Mouse (Mus musculus) hindbrain, embryonic 12.5 days (tissue): ENCODE data around the gene Cfap61. TPM values are rescaled to one million over a fixed set of nuclear protein-coding genes. Genes with fewer than 3 reads are reported as not detected.

Experiments
- ATAC-seq: fragments of 200-750 bp; cut with Nextera tagmentation; 2 replicates; pipeline ENCODE4 v1.8.0; 2017; ENCODE audit warnings: moderate TSS enrichment; ENCODE audit not compliant: low FRiP score
- H3K27ac ChIP-seq: fragments of 300-500 bp; sonication (generic); 2 replicates; pipeline ENCODE4 v1.5.1; 2016; ENCODE audit warnings: mild to moderate bottlenecking
- H3K27me3 ChIP-seq: fragments of 300-500 bp; sonication (generic); 2 replicates; pipeline ENCODE4 v1.6.1; 2016; ENCODE audit warnings: mild to moderate bottlenecking
- H3K36me3 ChIP-seq: fragments of 300-500 bp; sonication (generic); 2 replicates; pipeline ENCODE4 v1.6.1; 2016; ENCODE audit warnings: mild to moderate bottlenecking
- H3K4me1 ChIP-seq: fragments of 300-500 bp; sonication (generic); 2 replicates; pipeline ENCODE4 v1.6.1; 2016
- H3K4me2 ChIP-seq: fragments of 300-500 bp; sonication (generic); replicated peaks from 2 replicates; pipeline ENCODE4 v1.6.1; 2016; ENCODE audit warnings: mild to moderate bottlenecking
- H3K4me3 ChIP-seq: fragments of 300-500 bp; sonication (generic); 2 replicates; pipeline ENCODE4 v1.5.1; 2016; ENCODE audit warnings: mild to moderate bottlenecking
- H3K9ac ChIP-seq: fragments of 300-500 bp; sonication (generic); 2 replicates; pipeline ENCODE4 v1.6.1; 2016; ENCODE audit warnings: mild to moderate bottlenecking, moderate library complexity
- H3K9me3 ChIP-seq: fragments of 300-500 bp; sonication (generic); replicated peaks from 2 replicates; pipeline ENCODE4 v1.6.1; 2016; ENCODE audit warnings: mild to moderate bottlenecking
- WGBS: fragments of 180-500 bp; shearing (Covaris S2); methylation state at CpG from one replicate; pipeline ENCODE4 v1.1.7; 2016; 5-methylcytosine and 5-hydroxymethylcytosine counted together
- polyA plus RNA-seq: library from polyadenylated mRNA; unstranded; fragments of >200 nt; fragmentation: Nextera tagmentation; extraction: Ambion mirVana; gene quantifications from 2 replicates; pipeline ENCODE4 v1.2.1, GENCODE M21; 2016

Cfap61 gene
- polyA plus RNA-seq, 1 experiment from 2014 or later = 3.6 TPM

DNA sequence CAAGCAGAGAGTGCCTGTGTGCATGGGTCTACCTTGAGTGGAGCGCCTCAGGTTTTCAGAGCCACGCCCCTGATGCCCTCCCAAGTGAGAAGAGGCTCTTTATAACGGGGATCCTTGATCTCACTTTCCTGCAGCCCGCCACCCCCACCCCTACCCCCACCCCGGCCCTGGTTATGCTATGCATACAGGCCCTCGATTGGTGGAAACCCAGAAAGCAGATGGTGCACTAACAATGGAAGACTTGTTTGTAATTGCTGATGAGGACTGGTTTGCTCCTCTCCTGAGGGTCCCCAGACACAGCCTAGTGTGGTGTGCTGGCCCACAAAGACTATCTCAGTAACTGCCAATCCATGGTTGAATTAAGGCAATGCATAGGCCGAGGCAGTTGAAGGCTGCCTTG is 314.4 kb downstream of the Cfap61 start:
- 55% methylated on average over 7 of the region's 7 CpGs for WGBS
- Histone ChIP-seq H3K27ac (0 out of 2 replicates have a peak overlapping the region, but pooled peaks have one; percentile 19), H3K4me1 (peaks cover 21% of the 10 kb centered on the region), H3K9me3 (no peaks in the 10 kb centered on the region), H3K9ac (no peak overlapping the region), H3K36me3 (0 out of 2 replicates have a peak, but pooled peaks cover 4% of the 10 kb centered on the region), H3K4me3 (no peak overlapping the region), H3K4me2 (no peak overlapping the region), H3K27me3 (no peaks in the 10 kb centered on the region)
- ATAC-seq = peak; percentile 81

- ATAC-seq = no peak
- H3K4me3 ChIP-seq = no peak overlapping the region
Measured at GRCm38 (mm10) chr2:146250236-146250904, 315.8 kb downstream of the Cfap61 start.

DNA sequence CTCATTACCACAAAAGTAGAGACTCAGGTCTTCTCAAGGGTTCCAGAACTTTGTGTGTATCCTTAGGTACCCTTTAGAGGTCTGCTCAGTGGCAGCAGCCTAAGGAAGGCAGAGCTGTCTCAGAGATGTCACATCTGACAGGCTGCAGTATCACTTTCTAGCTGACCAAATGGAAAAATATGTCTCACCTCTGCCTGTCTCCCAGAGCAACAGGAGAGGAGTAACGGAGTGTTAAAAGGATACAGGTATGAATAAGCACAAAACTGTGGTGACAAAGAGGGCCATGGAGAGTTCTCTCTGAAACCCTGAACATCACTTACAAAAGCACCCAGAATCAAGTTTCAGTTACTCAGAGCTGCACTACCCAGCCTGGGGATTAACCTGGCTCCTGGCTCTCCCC is 319.8 kb downstream of the Cfap61 start:
- no peak overlapping the region for H3K27ac ChIP-seq
- no peaks in the 10 kb centered on the region for H3K36me3 ChIP-seq
- H3K4me2 ChIP-seq = no peak overlapping the region
- H3K9me3 ChIP-seq = no peaks in the 10 kb centered on the region
- no peak overlapping the region for H3K9ac ChIP-seq
- 83% methylated on average over 1 of the region's 1 CpGs for WGBS
- no peaks in the 10 kb centered on the region for H3K27me3 ChIP-seq
- H3K4me3 ChIP-seq = no peak overlapping the region
- ATAC-seq = no peak
- peaks cover 28% of the 10 kb centered on the region for H3K4me1 ChIP-seq

More at GRCm38 (mm10) chr2:146250236-146250904, 315.8 kb downstream of the Cfap61 start:
- no peak overlapping the region for H3K9ac ChIP-seq
- H3K4me1 ChIP-seq = peaks cover 19% of the 10 kb centered on the region
- no peak overlapping the region for H3K4me2 ChIP-seq
- H3K9me3 ChIP-seq = no peaks in the 10 kb centered on the region
- no peaks in the 10 kb centered on the region for H3K36me3 ChIP-seq
- no peaks in the 10 kb centered on the region for H3K27me3 ChIP-seq
- no peak overlapping the region for H3K27ac ChIP-seq
- 60% methylated on average over 6 of the region's 6 CpGs for WGBS

DNA sequence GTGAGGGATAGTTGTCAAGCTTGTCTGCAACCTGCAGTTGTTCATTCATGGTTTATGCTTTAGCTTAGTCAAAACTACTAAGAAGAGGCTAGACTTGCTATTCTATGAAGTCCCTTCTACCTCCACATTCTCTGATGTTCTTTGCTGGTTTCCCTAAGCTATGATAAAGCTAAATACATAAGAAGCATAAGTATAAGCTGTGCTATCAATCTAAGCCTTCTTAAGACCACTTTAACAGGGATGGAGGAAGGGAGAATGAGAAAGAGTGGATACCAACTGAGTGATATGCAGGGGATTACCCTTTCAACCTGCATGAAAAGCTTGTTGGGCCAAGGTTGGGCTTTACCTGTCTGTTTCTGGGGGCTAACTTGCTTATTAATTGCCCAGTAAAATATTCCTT is 321.1 kb downstream of the Cfap61 start:
- no peaks in the 10 kb centered on the region for H3K36me3 ChIP-seq
- H3K4me1 ChIP-seq = peaks cover 34% of the 10 kb centered on the region
- H3K9ac ChIP-seq = no peak overlapping the region
- ATAC-seq = no peak
- no peak overlapping the region for H3K4me3 ChIP-seq
- no peak overlapping the region for H3K27ac ChIP-seq
- H3K4me2 ChIP-seq = no peak overlapping the region
- no peaks in the 10 kb centered on the region for H3K27me3 ChIP-seq
- H3K9me3 ChIP-seq = no peaks in the 10 kb centered on the region

DNA sequence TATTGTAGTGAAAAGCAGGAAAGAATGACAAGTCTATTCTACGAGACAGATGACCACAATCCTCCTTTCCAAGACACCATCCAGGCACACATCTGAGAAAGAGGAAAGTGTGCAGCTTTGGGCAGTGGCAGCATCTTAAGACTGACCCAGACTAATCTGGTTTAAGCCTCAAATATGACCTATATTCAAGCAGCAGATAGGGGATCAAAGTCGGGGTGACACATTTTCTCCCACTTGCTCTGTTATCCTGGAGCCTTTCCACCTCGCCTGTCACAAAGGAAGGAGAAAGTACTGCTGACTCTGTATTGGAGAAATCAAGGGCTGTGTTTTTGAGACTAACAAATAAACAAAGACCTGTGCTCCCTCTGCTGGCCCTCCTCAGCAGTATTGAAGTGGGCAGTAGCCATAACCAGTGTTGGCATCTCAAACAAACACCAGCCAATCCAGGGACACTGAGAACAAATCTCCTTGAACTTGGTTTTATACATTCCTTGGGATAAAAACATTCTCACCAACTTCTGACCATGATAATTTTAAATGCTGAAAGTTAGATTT is 321.8 kb downstream of the Cfap61 start:
- peaks cover 40% of the 10 kb centered on the region for H3K4me1 ChIP-seq
- WGBS = 67% methylated on average over 3 of the region's 3 CpGs
- no peaks in the 10 kb centered on the region for H3K27me3 ChIP-seq
- H3K9me3 ChIP-seq = no peaks in the 10 kb centered on the region
- H3K36me3 ChIP-seq = no peaks in the 10 kb centered on the region
- peak overlapping the region; percentile 31; the same call in 1 of the 2 replicates for H3K27ac ChIP-seq
- H3K9ac ChIP-seq = no peak overlapping the region
- H3K4me3 ChIP-seq = no peak overlapping the region
- H3K4me2 ChIP-seq = no peak overlapping the region
- ATAC-seq = peak; percentile 46; the same call in 1 of the 2 replicates

- WGBS = 45% methylated on average over 3 of the region's 3 CpGs
- Histone ChIP-seq H3K27ac (peak overlapping the region; percentile 31; the same call in 1 of the 2 replicates), H3K9me3 (no peaks in the 10 kb centered on the region), H3K27me3 (no peaks in the 10 kb centered on the region), H3K4me2 (no peak overlapping the region), H3K4me3 (no peak overlapping the region), H3K36me3 (no peaks in the 10 kb centered on the region), H3K9ac (no peak overlapping the region), H3K4me1 (peaks cover 46% of the 10 kb centered on the region)
- peak; percentile 27; the same call in 1 of the 2 replicates for ATAC-seq
Measured at GRCm38 (mm10) chr2:146257037-146257436, 322.5 kb downstream of the Cfap61 start.

- peak; percentile 55 for ATAC-seq
- Histone ChIP-seq H3K36me3 (no peaks in the 10 kb centered on the region), H3K4me1 (peaks cover 52% of the 10 kb centered on the region), H3K9me3 (no peaks in the 10 kb centered on the region), H3K27ac (peak overlapping the region; percentile 71), H3K27me3 (no peaks in the 10 kb centered on the region), H3K4me2 (no peak overlapping the region), H3K4me3 (no peak overlapping the region), H3K9ac (no peak overlapping the region)
- WGBS = 79% methylated on average over 3 of the region's 3 CpGs
Measured at GRCm38 (mm10) chr2:146257609-146258008, 323.0 kb downstream of the Cfap61 start.

- peak; percentile 45 for ATAC-seq
- peaks cover 58% of the 10 kb centered on the region for H3K4me1 ChIP-seq
- no peak overlapping the region for H3K4me3 ChIP-seq
- H3K4me2 ChIP-seq = 0 out of 2 replicates have a peak overlapping the region, but pooled peaks have one; percentile 3
- H3K27me3 ChIP-seq = 0 out of 2 replicates have a peak, but pooled peaks cover 1% of the 10 kb centered on the region
- H3K9me3 ChIP-seq = no peaks in the 10 kb centered on the region
- WGBS = 21% methylated on average over 10 of the region's 10 CpGs
- H3K27ac ChIP-seq = peak overlapping the region; percentile 52
- no peak overlapping the region for H3K9ac ChIP-seq
- no peaks in the 10 kb centered on the region for H3K36me3 ChIP-seq
Measured at GRCm38 (mm10) chr2:146258736-146259469, 324.3 kb downstream of the Cfap61 start.

DNA sequence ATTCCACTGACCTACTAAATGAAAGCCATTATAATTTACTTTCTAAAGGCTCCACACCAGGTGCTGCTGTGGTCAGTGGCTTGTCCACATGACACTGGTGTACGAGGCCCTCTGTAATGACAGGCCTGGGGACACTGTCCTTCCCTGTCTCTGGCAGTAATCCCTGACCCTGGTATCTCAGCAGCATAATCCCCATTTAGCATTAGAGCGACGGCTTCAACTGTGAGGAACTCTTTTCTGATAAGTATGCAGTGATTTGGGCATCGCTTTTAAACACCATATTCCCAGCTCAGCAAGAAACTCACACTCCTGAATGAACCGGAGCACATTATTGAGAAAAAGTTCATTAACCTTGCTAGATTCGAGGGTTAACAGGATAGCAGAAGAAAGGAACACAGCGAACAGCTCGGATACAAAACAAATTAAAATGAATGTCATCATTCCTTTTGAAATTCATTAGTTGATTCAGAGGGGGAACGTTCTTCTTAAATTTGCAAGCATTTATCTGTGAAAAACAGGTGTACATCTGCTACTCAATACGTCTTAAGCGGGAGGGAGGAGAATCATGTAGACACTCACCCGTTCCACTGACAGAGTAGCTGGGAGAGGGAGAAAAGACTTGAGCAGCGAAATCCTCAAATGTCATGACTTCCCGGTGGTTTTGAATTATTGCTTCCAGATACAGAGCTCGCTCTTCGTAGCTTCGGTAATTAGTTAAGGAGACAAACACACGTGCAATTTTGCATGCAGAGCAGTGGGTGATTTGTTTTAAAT is 325.4 kb downstream of the Cfap61 start:
- 37% methylated on average over 18 of the region's 18 CpGs for WGBS
- Histone ChIP-seq H3K27ac (peak overlapping the region; percentile 52; the same call in 1 of the 2 replicates), H3K4me2 (no peak overlapping the region), H3K9ac (0 out of 2 replicates have a peak overlapping the region, but pooled peaks have one; percentile 1), H3K27me3 (0 out of 2 replicates have a peak, but pooled peaks cover 6% of the 10 kb centered on the region), H3K4me1 (peaks cover 58% of the 10 kb centered on the region), H3K36me3 (no peaks in the 10 kb centered on the region), H3K4me3 (no peak overlapping the region), H3K9me3 (no peaks in the 10 kb centered on the region)
- no peak for ATAC-seq

DNA sequence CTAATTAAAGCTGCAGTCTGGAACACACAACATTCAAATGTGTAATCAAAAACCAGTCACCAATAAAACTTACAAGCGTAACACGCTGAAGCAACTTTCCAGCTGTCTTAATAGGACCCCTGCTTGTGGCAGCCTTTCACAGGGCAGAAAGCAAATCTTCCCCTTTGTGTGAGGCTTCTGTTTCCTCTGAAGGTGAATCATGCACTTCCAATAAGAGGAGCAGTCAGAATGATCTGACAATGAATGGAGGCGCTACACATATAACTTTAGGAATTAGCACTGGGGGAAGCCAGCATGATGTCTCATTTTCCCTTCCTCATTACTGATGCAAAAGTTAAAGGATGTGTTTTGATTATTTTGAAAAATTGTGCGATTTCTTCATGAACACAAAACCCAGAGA is 326.6 kb downstream of the Cfap61 start:
- no peaks in the 10 kb centered on the region for H3K9me3 ChIP-seq
- no peak overlapping the region for H3K4me2 ChIP-seq
- H3K27me3 ChIP-seq = 0 out of 2 replicates have a peak, but pooled peaks cover 6% of the 10 kb centered on the region
- no peak overlapping the region for H3K9ac ChIP-seq
- no peak for ATAC-seq
- no peak overlapping the region for H3K27ac ChIP-seq
- 63% methylated on average over 4 of the region's 4 CpGs for WGBS
- H3K4me3 ChIP-seq = no peak overlapping the region
- peaks cover 56% of the 10 kb centered on the region for H3K4me1 ChIP-seq
- H3K36me3 ChIP-seq = no peaks in the 10 kb centered on the region

DNA sequence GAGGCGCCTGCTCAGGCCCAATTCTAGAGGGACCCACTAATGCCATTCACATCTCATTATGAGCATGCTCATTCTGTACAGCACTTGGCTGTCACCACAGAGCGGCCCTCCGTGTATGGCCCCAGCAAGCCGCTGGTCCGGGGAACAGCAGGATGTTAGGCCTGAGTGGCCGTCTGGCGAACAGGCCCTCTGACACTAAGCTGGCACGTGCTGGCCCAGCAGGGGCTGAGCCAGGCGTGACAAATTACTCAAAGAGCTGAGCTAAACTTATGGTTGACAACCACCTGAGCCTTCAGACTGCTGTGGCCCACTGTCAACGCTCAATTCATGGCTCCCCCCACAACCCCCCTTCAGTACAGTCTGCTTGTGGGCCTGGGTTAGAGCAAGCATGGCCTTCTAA is 327.6 kb downstream of the Cfap61 start:
- no peaks in the 10 kb centered on the region for H3K36me3 ChIP-seq
- H3K9me3 ChIP-seq = no peaks in the 10 kb centered on the region
- ATAC-seq = peak; percentile 85
- no peak overlapping the region for H3K9ac ChIP-seq
- no peak overlapping the region for H3K4me3 ChIP-seq
- 19% methylated on average over 10 of the region's 10 CpGs for WGBS
- H3K27me3 ChIP-seq = 0 out of 2 replicates have a peak, but pooled peaks cover 6% of the 10 kb centered on the region
- peak overlapping the region; percentile 31 for H3K27ac ChIP-seq
- no peak overlapping the region for H3K4me2 ChIP-seq
- H3K4me1 ChIP-seq = peaks cover 48% of the 10 kb centered on the region

GRCm38 (mm10) chr2:146262966-146263365 is 328.4 kb downstream of the Cfap61 start:
- Histone ChIP-seq H3K9ac (no peak overlapping the region), H3K27ac (no peak overlapping the region), H3K4me2 (no peak overlapping the region), H3K4me3 (no peak overlapping the region), H3K36me3 (no peaks in the 10 kb centered on the region), H3K4me1 (peaks cover 41% of the 10 kb centered on the region), H3K9me3 (no peaks in the 10 kb centered on the region), H3K27me3 (0 out of 2 replicates have a peak, but pooled peaks cover 6% of the 10 kb centered on the region)
- ATAC-seq = no peak
